Mouse (Mus musculus): ENCODE results near the gene Cdc26. TPM values are rescaled to one million over a fixed set of nuclear protein-coding genes. Genes with fewer than 3 reads are reported as not detected.

Cdc26 gene
- polyA plus RNA-seq, 1 experiment = 14.1 TPM

- DNase-seq (ENCODE audit: low read depth in 1 of 2, low spot score in 2 of 2) = no peak
- WGBS = 92% methylated on average over 6 of the region's 6 CpGs
- no peak within 1 kb of the TSS for H3K27ac ChIP-seq (ENCODE audit: insufficient read depth, low read length)
- TF ChIP-seq CTCF (IDR thresholded peaks at IDR 0.05; ENCODE audit: extremely low read depth, insufficient read depth, insufficient read length, insufficient replicate concordance) = no peak
- TF ChIP-seq POLR2A (IDR thresholded peaks at IDR 0.05; ENCODE audit: low read depth, low read length) = no peak
- H3K27me3 ChIP-seq (ENCODE audit: control insufficient read depth, insufficient read depth, low read length) = no peaks in the 10 kb centered on the region
- H3K4me1 ChIP-seq (ENCODE audit: control insufficient read depth, insufficient read depth, insufficient read length) = no peaks in the 10 kb centered on the region
- no peak within 1 kb of the TSS for H3K4me3 ChIP-seq (ENCODE audit: extremely low read depth, insufficient read depth, insufficient read length)
- no peaks in the 10 kb centered on the region for H3K36me3 ChIP-seq (ENCODE audit: control insufficient read depth, insufficient read depth, low read length)
Observed at GRCm38 (mm10) chr4:62435081-62435480, 26.6 kb upstream of the Cdc26 start, which contains the start of gene Rnf183. Gene Rnf183 (minus strand): TSS chr4:62435252.

GRCm38 (mm10) chr4:62433939-62434870 lies 25.8 kb upstream of the Cdc26 start:
- DNase-seq (ENCODE audit: low read depth in 1 of 2, low spot score in 2 of 2) = no peak
- Histone ChIP-seq H3K4me3 (ENCODE audit: extremely low read depth, insufficient read depth, insufficient read length) (no peak overlapping the region), H3K27me3 (ENCODE audit: control insufficient read depth, insufficient read depth, low read length) (no peaks in the 10 kb centered on the region), H3K27ac (ENCODE audit: insufficient read depth, low read length) (no peak overlapping the region), H3K36me3 (ENCODE audit: control insufficient read depth, insufficient read depth, low read length) (no peaks in the 10 kb centered on the region), H3K4me1 (ENCODE audit: control insufficient read depth, insufficient read depth, insufficient read length) (no peaks in the 10 kb centered on the region)
- WGBS = 80% methylated on average over 7 of the region's 7 CpGs
- no peak for TF ChIP-seq CTCF (IDR thresholded peaks at IDR 0.05; ENCODE audit: extremely low read depth, insufficient read depth, insufficient read length, insufficient replicate concordance)
- no peak for TF ChIP-seq POLR2A (IDR thresholded peaks at IDR 0.05; ENCODE audit: low read depth, low read length)

GRCm38 (mm10) chr4:62431522-62431921 lies 23.1 kb upstream of the Cdc26 start:
- 55% methylated on average over 4 of the region's 4 CpGs for WGBS
- Histone ChIP-seq H3K27me3 (ENCODE audit: control insufficient read depth, insufficient read depth, low read length) (no peaks in the 10 kb centered on the region), H3K36me3 (ENCODE audit: control insufficient read depth, insufficient read depth, low read length) (no peaks in the 10 kb centered on the region), H3K4me3 (ENCODE audit: extremely low read depth, insufficient read depth, insufficient read length) (no peak overlapping the region), H3K27ac (ENCODE audit: insufficient read depth, low read length) (no peak overlapping the region), H3K4me1 (ENCODE audit: control insufficient read depth, insufficient read depth, insufficient read length) (no peaks in the 10 kb centered on the region)
- no peak for TF ChIP-seq POLR2A (IDR thresholded peaks at IDR 0.05; ENCODE audit: low read depth, low read length)
- no peak for TF ChIP-seq CTCF (IDR thresholded peaks at IDR 0.05; ENCODE audit: extremely low read depth, insufficient read depth, insufficient read length, insufficient replicate concordance)
- no peak for DNase-seq (ENCODE audit: low read depth in 1 of 2, low spot score in 2 of 2)

- Histone ChIP-seq H3K36me3 (ENCODE audit: control insufficient read depth, insufficient read depth, low read length) (no peaks in the 10 kb centered on the region), H3K4me1 (ENCODE audit: control insufficient read depth, insufficient read depth, insufficient read length) (no peaks in the 10 kb centered on the region), H3K27me3 (ENCODE audit: control insufficient read depth, insufficient read depth, low read length) (no peaks in the 10 kb centered on the region), H3K27ac (ENCODE audit: insufficient read depth, low read length) (no peak overlapping the region), H3K4me3 (ENCODE audit: extremely low read depth, insufficient read depth, insufficient read length) (no peak overlapping the region)
- no peak for DNase-seq (ENCODE audit: low read depth in 1 of 2, low spot score in 2 of 2)
- TF ChIP-seq POLR2A (IDR thresholded peaks at IDR 0.05; ENCODE audit: low read depth, low read length) (no peak), CTCF (IDR thresholded peaks at IDR 0.05; ENCODE audit: extremely low read depth, insufficient read depth, insufficient read length, insufficient replicate concordance) (no peak)
Observed at GRCm38 (mm10) chr4:62430678-62431077, 22.2 kb upstream of the Cdc26 start.

- DNase-seq (ENCODE audit: low read depth in 1 of 2, low spot score in 2 of 2) = no peak
- 86% methylated on average over 9 of the region's 9 CpGs for WGBS
Observed at GRCm38 (mm10) chr4:62429616-62430015, 21.2 kb upstream of the Cdc26 start.

GRCm38 (mm10) chr4:62427978-62428758 lies 19.7 kb upstream of the Cdc26 start:
- no peak overlapping the region for H3K27ac ChIP-seq (ENCODE audit: insufficient read depth, low read length)
- TF ChIP-seq POLR2A (IDR thresholded peaks at IDR 0.05; ENCODE audit: low read depth, low read length) (no peak), CTCF (IDR thresholded peaks at IDR 0.05; ENCODE audit: extremely low read depth, insufficient read depth, insufficient read length, insufficient replicate concordance) (no peak)

More at GRCm38 (mm10) chr4:62429616-62430015, 21.2 kb upstream of the Cdc26 start:
- Histone ChIP-seq H3K27me3 (ENCODE audit: control insufficient read depth, insufficient read depth, low read length) (no peaks in the 10 kb centered on the region), H3K36me3 (ENCODE audit: control insufficient read depth, insufficient read depth, low read length) (peaks cover 2% of the 10 kb centered on the region; the same call in 1 of the 2 replicates), H3K4me3 (ENCODE audit: extremely low read depth, insufficient read depth, insufficient read length) (no peak overlapping the region), H3K4me1 (ENCODE audit: control insufficient read depth, insufficient read depth, insufficient read length) (no peaks in the 10 kb centered on the region), H3K27ac (ENCODE audit: insufficient read depth, low read length) (no peak overlapping the region)
- no peak for TF ChIP-seq POLR2A (IDR thresholded peaks at IDR 0.05; ENCODE audit: low read depth, low read length)
- TF ChIP-seq CTCF (IDR thresholded peaks at IDR 0.05; ENCODE audit: extremely low read depth, insufficient read depth, insufficient read length, insufficient replicate concordance) = no peak

More at GRCm38 (mm10) chr4:62427978-62428758, 19.7 kb upstream of the Cdc26 start:
- peaks cover 10% of the 10 kb centered on the region for H3K36me3 ChIP-seq (ENCODE audit: control insufficient read depth, insufficient read depth, low read length)
- no peaks in the 10 kb centered on the region for H3K4me1 ChIP-seq (ENCODE audit: control insufficient read depth, insufficient read depth, insufficient read length)
- WGBS = 78% methylated on average over 17 of the region's 17 CpGs
- no peaks in the 10 kb centered on the region for H3K27me3 ChIP-seq (ENCODE audit: control insufficient read depth, insufficient read depth, low read length)
- DNase-seq (ENCODE audit: low read depth in 1 of 2, low spot score in 2 of 2) = no peak
- no peak overlapping the region for H3K4me3 ChIP-seq (ENCODE audit: extremely low read depth, insufficient read depth, insufficient read length)
